Comparison of ENCODE assay signal across 16 mouse cellular contexts in the genomic region with DNA sequence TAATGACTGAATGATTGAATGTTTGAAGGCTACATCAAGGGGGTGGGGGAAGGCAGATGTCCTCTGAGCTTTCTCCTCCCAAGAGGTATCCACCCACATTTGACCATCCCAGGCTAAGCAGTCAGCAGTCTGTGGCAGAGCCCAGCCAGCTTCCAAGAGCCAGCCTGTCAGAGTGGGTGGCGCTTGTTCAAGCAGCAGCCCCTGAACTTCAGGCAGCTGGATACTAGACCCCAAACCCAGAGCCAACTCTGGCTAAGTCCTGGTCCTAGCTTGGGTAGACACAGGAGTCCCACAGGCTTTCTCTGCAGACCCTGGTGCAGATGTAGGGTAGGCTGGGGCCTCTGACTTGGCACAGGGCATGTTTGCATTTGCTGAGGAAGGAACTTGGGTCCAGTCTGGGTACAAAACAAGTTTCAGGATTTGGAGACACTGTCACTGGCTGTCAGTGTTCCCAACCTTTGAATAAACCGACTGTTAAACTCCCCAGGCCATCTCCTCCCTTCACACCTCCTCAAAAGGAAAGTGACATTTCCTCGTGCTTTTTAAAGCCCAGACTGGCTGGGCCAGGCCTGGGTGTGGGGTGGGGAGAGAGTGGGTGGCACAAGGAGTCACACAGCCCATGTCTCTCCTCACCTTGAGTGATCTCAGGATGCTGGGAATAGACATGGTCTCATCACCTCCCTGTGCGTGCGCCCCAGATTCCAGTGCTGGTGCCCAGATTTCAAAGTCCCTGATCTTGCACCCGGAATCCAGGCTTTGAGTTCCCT. TPM values are rescaled to one million over a fixed set of nuclear protein-coding genes. Genes with fewer than 3 reads are reported as not detected.
"Had no signal": no experiment of that assay in that cellular context is flagged by ENCODE, and none has a peak within 500 bp of the region (broad histone marks: within the 10 kb centered on the region; RNA-seq: fewer than 3 reads in every experiment).

No protein-coding gene starts in this region.

- H3K4me2 ChIP-seq: limb, embryonic 15.5 days; liver, embryonic 12.5 days; lung, embryonic 14.5 days; midbrain, embryonic 13.5 days; stomach, embryonic 15.5 days had no signal

- H3K27me3 ChIP-seq: limb, embryonic 15.5 days; midbrain, embryonic 13.5 days; stomach, embryonic 15.5 days had no signal

- H3K4me1 ChIP-seq: limb, embryonic 15.5 days; stomach, embryonic 15.5 days had no signal

- DNase-seq: kidney, adult 11 months; kidney, adult 9 months; kidney, postnatal 36 days; lung, embryonic 14.5 days; lung, postnatal 10 days; right cerebral cortex, adult 18-20 months; thymus, postnatal 36 days had no signal

- H3K9ac ChIP-seq: limb, embryonic 15.5 days; liver, embryonic 12.5 days; lung, embryonic 14.5 days; midbrain, embryonic 13.5 days; stomach, embryonic 15.5 days had no signal

- H3K4me3 ChIP-seq: limb, embryonic 15.5 days; liver, embryonic 12.5 days; megakaryocyte, embryonic 14.5 days; midbrain, embryonic 13.5 days; stomach, embryonic 15.5 days had no signal

- H3K27ac ChIP-seq: kidney, postnatal 0 days; limb, embryonic 15.5 days; liver, embryonic 12.5 days; macrophage; midbrain, embryonic 13.5 days; stomach, embryonic 15.5 days had no signal

- H3K36me3 ChIP-seq: limb, embryonic 15.5 days; liver, embryonic 12.5 days; midbrain, embryonic 13.5 days; stomach, embryonic 15.5 days had no signal

- H3K9me3 ChIP-seq: limb, embryonic 15.5 days; liver, embryonic 12.5 days; megakaryocyte, embryonic 14.5 days; midbrain, embryonic 13.5 days; stomach, embryonic 15.5 days had no signal

- ATAC-seq: liver, embryonic 12.5 days; midbrain, embryonic 13.5 days had no signal

RNA-seq across cellular contexts. Expression of a gene that starts 17.8 kb away (rescaled TPM):
- polyA plus RNA-seq: macrophage had no signal

RNA-seq across cellular contexts. Expression of a gene that starts 37.9 kb away (rescaled TPM):
- total RNA-seq: layer of hippocampus, postnatal 14 days; left cerebral cortex, adult 18-20 months had no signal
- polyA plus RNA-seq: kidney, postnatal 0 days; macrophage; midbrain, embryonic 13.5 days had no signal
